Mouse (Mus musculus) liver, embryonic 14.5 days (tissue): Measurements from ENCODE around the gene Ralgds. TPM values are rescaled to one million over a fixed set of nuclear protein-coding genes. Genes with fewer than 3 reads are reported as not detected.

Experiments used
- ATAC-seq: fragments of 200-750 bp; cut with Nextera tagmentation; 2 replicates; pipeline ENCODE4 v1.8.0; 2017; ENCODE audit warnings: moderate number of reproducible peaks, mild to moderate bottlenecking, moderate library complexity; ENCODE audit not compliant: insufficient read depth
- DNase-seq, 3 experiments: peaks; one replicate each; pipeline ENCODE4 v3.0.0-alpha.2; 2012 to 2013; ENCODE audit warnings: low read depth in 3 of 3, low spot score in 3 of 3
- H3K27ac ChIP-seq: fragments of 300-500 bp; sonication (generic); 2 replicates; pipeline ENCODE4 v1.5.1; 2014; ENCODE audit warnings: moderate library complexity, mild to moderate bottlenecking, control low read depth, inconsistent platforms
- H3K27me3 ChIP-seq: fragments of 300-500 bp; sonication (generic); 2 replicates; pipeline ENCODE4 v1.6.1; 2014; ENCODE audit warnings: mild to moderate bottlenecking, low read length, moderate library complexity; ENCODE audit not compliant: control insufficient read depth, insufficient read depth
- H3K36me3 ChIP-seq: fragments of 300-500 bp; sonication (generic); replicated peaks from 2 replicates; pipeline ENCODE4 v1.6.1; 2014; ENCODE audit warnings: low read depth; ENCODE audit not compliant: control insufficient read depth, insufficient read depth
- H3K4me1 ChIP-seq, 2 experiments: fragments of 200-500 bp in 1 of 2; fragments of 300-500 bp in 1 of 2; sonication (generic) in 1 of 2; replicated peaks; 2 replicates each; pipeline ENCODE4 v1.6.1; 2012 to 2014; ENCODE audit warnings: antibody characterized with exemption in 1 of 2, inconsistent platforms in 1 of 2, low read length in 1 of 2; ENCODE audit not compliant: control insufficient read depth in 2 of 2, insufficient read depth in 2 of 2
- H3K4me2 ChIP-seq: fragments of 300-500 bp; sonication (generic); 2 replicates; pipeline ENCODE4 v1.6.1; 2014; ENCODE audit warnings: low read depth, mild to moderate bottlenecking, control low read depth, moderate library complexity
- H3K4me3 ChIP-seq, 2 experiments: fragments of 200-500 bp in 1 of 2; fragments of 300-500 bp in 1 of 2; sonication (generic) in 1 of 2; 2 replicates each; pipeline ENCODE4 v1.5.1; 2012 to 2014; ENCODE audit warnings: low read depth in 2 of 2, low read length in 2 of 2, mild to moderate bottlenecking in 2 of 2, control low read depth in 1 of 2, inconsistent platforms in 1 of 2, moderate library complexity in 1 of 2; ENCODE audit not compliant: insufficient read depth in 1 of 2
- H3K9ac ChIP-seq: fragments of 300-500 bp; sonication (generic); replicated peaks from 2 replicates; pipeline ENCODE4 v1.6.1; 2014; ENCODE audit warnings: mild to moderate bottlenecking, control low read depth, moderate library complexity
- H3K9me3 ChIP-seq: fragments of 300-500 bp; sonication (generic); 2 replicates; pipeline ENCODE4 v1.6.1; 2016; ENCODE audit warnings: low read length, mixed read lengths; ENCODE audit not compliant: control insufficient read depth
- CTCF ChIP-seq: IDR thresholded peaks from 2 replicates; pipeline ENCODE4 v1.5.1; 2016; ENCODE audit warnings: antibody characterized with exemption, low read depth, control low read depth
- EP300 ChIP-seq: IDR thresholded peaks from 2 replicates; pipeline ENCODE4 v1.6.1; 2016; ENCODE audit warnings: antibody characterized with exemption, low read depth
- WGBS: fragments of 180-500 bp; shearing (Covaris S2); extraction: QIAGEN DNeasy Blood & Tissue Kit; methylation state at CpG from one replicate; pipeline ENCODE4 v1.1.7; 2014; ENCODE audit not compliant: insufficient replicate concordance; 5-methylcytosine and 5-hydroxymethylcytosine counted together
- polyA plus RNA-seq, 2 experiments: library from polyadenylated mRNA; depleted of rRNA in 1 of 2; stranded (reverse) in 1 of 2; unstranded in 1 of 2; fragments of >200 nt; fragmentation: Nextera tagmentation in 1 of 2; extraction: Ambion mirVana in 1 of 2; gene quantifications; 2 replicates each; pipeline versions ENCODE4 v1.2.1 to v1.2.3; 2012 to 2014

Ralgds gene
- polyA plus RNA-seq, 2 experiments: 1.5 to 2.1 TPM

DNA sequence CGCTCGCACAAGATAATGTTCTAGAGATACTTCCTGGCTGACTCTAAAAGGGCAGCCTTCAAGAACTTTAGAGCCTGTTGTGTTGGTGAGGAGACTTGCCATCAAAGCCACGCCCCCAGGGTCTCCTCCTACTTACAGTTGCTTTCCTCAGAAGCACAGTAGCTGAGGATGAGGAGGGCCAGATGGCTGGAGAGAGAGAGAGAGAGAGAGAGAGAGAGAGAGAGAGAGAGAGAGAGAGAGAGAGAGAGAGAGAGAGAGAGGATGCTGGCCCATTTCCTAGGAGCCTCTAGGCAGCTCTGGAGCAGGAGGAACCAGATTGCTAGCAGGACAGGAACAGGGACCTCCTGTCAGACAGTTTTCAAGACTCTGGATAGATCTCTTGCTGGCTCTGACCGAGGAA is 23.2 kb downstream of the Ralgds start:
- H3K4me3 ChIP-seq: no peak overlapping the region
- no peak overlapping the region for H3K9ac ChIP-seq
- no peak overlapping the region for H3K27ac ChIP-seq
- no peaks in the 10 kb centered on the region for H3K4me1 ChIP-seq
- WGBS: 45% methylated on average over 4 of the region's 4 CpGs
- no peaks in the 10 kb centered on the region for H3K36me3 ChIP-seq
- no peaks in the 10 kb centered on the region for H3K27me3 ChIP-seq
- H3K9me3 ChIP-seq: no peaks in the 10 kb centered on the region
- H3K4me2 ChIP-seq: no peak overlapping the region
- no peak for DNase-seq
- no peak for ATAC-seq
- TF ChIP-seq CTCF (no peak), EP300 (no peak)

DNA sequence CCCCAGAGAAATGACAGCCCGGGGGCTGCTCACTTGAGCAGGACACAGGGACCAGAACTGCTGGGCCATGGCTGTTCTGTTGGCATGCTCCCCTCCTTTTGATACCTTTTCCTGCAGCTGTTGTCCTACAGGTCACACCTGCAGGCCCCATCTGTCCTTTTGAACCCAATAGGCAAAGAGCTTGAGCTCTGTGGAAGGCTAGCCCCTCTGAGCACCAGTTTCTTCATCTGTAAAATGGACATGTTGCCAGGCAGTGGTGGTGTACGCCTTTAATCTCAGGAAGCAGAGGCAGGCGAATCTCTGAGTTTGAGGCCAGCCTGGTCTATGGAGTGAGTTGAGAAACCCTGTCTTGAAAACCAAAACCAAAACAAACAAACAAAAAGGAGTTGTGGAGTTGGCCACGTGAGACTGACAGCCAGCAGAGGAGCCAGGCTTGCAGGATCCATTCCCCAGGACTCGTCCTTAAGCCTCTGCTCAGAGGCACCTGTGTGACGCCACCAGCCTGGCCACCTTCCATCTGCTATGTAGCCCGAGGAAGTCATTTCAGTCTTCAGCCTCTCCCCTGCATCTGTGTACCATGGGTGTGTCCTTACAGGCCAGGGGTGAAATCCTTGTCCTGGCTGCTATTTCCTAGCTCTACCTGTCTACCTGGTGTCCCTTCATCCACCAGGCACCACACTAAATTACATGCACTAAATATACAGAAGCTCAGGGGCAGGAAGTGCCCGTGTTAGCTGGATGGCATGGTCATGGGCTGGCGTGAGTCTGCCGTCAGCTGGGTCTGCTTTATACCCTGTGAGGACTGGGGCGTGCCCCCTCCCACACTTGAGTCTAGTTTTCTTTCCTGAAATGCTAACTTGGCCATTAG is 24.1 kb downstream of the Ralgds start:
- no peak for TF ChIP-seq CTCF
- TF ChIP-seq EP300: no peak
- H3K27ac ChIP-seq: no peak overlapping the region
- H3K4me2 ChIP-seq: no peak overlapping the region
- no peak overlapping the region for H3K4me3 ChIP-seq
- no peak overlapping the region for H3K9ac ChIP-seq
- no peaks in the 10 kb centered on the region for H3K9me3 ChIP-seq
- DNase-seq (no peak), ATAC-seq (no peak)
- WGBS: 53% methylated on average over 11 of the region's 11 CpGs
- H3K36me3 ChIP-seq: no peaks in the 10 kb centered on the region
- H3K27me3 ChIP-seq: no peaks in the 10 kb centered on the region
- no peaks in the 10 kb centered on the region for H3K4me1 ChIP-seq

DNA sequence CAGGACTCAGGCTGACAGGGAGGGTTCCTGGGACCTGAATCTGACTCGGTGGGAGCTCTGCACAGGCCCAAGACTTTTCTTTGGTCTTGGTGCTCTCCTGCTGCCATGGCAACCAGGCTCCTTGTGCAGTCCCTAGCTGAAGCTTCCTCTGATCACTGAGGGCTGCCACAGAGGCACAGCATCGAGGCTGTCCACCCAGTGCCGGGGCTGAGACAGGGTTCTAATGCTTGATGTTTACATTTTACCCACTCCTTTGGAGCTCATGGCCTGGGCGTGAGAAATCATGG is 24.7 kb downstream of the Ralgds start:
- no peak for ATAC-seq
- WGBS: 50% methylated on average over 4 of the region's 4 CpGs
- no peaks in the 10 kb centered on the region for H3K9me3 ChIP-seq
- no peak for DNase-seq
- H3K4me3 ChIP-seq: no peak overlapping the region
- no peak overlapping the region for H3K9ac ChIP-seq
- no peaks in the 10 kb centered on the region for H3K27me3 ChIP-seq
- H3K4me1 ChIP-seq: no peaks in the 10 kb centered on the region
- H3K36me3 ChIP-seq: no peaks in the 10 kb centered on the region
- no peak overlapping the region for H3K4me2 ChIP-seq
- H3K27ac ChIP-seq: no peak overlapping the region
- TF ChIP-seq CTCF (no peak), EP300 (no peak)

DNA sequence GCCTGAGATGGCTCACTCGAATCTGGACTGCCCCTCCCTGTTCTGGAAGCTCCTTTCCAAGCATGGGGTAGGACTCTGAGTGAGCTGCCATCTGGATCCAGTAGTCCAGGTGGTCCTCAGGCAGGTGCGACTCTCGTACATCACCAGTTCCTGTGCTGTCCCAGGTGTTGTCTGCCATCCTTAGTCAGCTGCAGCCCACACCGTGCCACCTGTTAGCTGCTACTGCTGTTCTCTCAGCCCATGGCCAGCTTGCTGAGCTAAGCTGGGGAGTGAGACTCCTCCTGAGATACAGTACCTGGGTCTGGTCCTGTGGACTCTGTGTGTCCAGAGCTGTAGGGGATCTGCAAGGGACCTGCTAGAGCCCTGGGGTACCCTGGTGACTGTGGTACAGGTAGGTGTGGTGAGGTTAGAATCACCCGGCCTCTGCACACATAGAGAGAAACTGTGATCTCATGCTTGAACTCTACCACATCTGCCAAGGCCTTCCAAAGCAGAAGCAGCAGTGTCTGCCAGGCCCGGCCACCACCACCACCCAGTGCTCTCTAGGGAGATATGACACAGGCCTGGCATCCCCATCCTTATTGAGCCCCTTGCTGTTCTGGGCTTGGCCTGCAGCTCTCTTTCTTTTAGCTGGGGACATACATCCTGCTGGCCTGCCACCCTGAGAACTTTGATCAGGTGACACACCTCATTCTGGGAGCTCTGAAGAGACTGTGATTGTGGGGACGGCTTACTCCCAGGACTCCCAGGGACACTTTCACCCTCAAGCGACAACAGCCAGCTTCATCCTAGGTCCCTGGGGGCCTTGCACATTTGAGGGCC is 25.3 kb downstream of the Ralgds start:
- ATAC-seq (no peak), DNase-seq (no peak)
- WGBS: 64% methylated on average over 8 of the region's 8 CpGs
- no peak overlapping the region for H3K4me2 ChIP-seq
- H3K27ac ChIP-seq: no peak overlapping the region
- no peaks in the 10 kb centered on the region for H3K9me3 ChIP-seq
- no peaks in the 10 kb centered on the region for H3K4me1 ChIP-seq
- H3K27me3 ChIP-seq: no peaks in the 10 kb centered on the region
- no peak for TF ChIP-seq CTCF
- TF ChIP-seq EP300: no peak
- H3K4me3 ChIP-seq: no peak overlapping the region
- no peak overlapping the region for H3K9ac ChIP-seq
- H3K36me3 ChIP-seq: no peaks in the 10 kb centered on the region

DNA sequence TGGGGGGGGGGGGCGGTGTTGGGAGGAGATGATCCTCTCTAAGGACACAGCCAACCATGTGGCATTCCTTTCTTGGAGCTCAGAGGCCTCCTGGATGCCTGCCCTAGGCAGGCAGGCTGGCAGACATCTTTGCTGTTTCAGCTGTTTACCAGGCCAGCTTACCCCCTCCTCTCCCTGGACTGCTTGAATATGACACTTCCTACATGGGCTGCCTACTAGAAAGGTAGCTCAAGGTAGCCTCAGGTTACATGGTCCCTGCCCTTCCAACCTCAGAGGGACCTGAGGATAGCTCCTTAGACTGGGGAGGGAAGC is 25.8 kb downstream of the Ralgds start:
- no peak for ATAC-seq
- Histone ChIP-seq H3K27me3 (no peaks in the 10 kb centered on the region), H3K4me2 (no peak overlapping the region), H3K4me3 (no peak overlapping the region), H3K9me3 (no peaks in the 10 kb centered on the region), H3K4me1 (no peaks in the 10 kb centered on the region), H3K27ac (no peak overlapping the region), H3K36me3 (no peaks in the 10 kb centered on the region), H3K9ac (no peak overlapping the region)
- 33% methylated on average over 1 of the region's 1 CpGs for WGBS
- TF ChIP-seq CTCF (no peak), EP300 (no peak)
- DNase-seq: no peak
